In genomic region chr19:26594661-26595060, GRCm38 (mm10) we compare ENCODE assay signal across 20 mouse cellular contexts.
DNase-seq lines count a peak whose midpoint lies in the region; ATAC-seq lines count a peak whose summit lies in the region.
"Had no signal": no experiment of that assay in that cellular context is flagged by ENCODE, and none has a peak within 500 bp of the region (broad histone marks: within the 10 kb centered on the region; RNA-seq: fewer than 3 reads in every experiment).

No protein-coding gene starts in this region.

- ATAC-seq in frontal cortex, adult (ENCODE audit: low TSS enrichment), result peak; percentile 96
- ATAC-seq: activated CD4-positive, CD25-positive, alpha-beta regulatory T cell, adult 4 months; CD4-positive, CD25-positive, alpha-beta regulatory T cell, adult 4 months; Patski had no signal

- no peak for DNase-seq in frontal cortex, postnatal 14 days (ENCODE audit: low spot score in 2 of 2)
- DNase-seq in right cerebral cortex, adult 18-20 months, result peak; percentile 35
- no peak for DNase-seq in right cerebral cortex, adult 2 months (ENCODE audit: low spot score in 2 of 2)
- peak; percentile 67 for DNase-seq in brain, adult 2 months (ENCODE audit: low read depth, low spot score)
- no peak for DNase-seq in ovary, postnatal 10 days (ENCODE audit: low spot score)
- DNase-seq: adrenal gland, adult 2 months; adrenal gland, adult 8-10 months; adrenal gland, postnatal 10 days; adrenal gland, postnatal 14 days; adrenal gland, postnatal 25 days; adrenal gland, postnatal 36 days; B cell, adult 2 months; cerebellum, adult 11 months; cerebellum, adult 11-12 months; cerebellum, adult 18-20 months; cerebellum, adult 2 months had no signal

Comparison
In these comparisons a context has a peak if more than half of its experiments do, and no peak if none do; other contexts are left out.
1. DNase-seq: peak in right cerebral cortex, adult 18-20 months (single experiment) and brain, adult 2 months (single experiment); none in frontal cortex, postnatal 14 days (0 of 2), right cerebral cortex, adult 2 months (0 of 2) and ovary, postnatal 10 days (single experiment).